Mouse (Mus musculus) right cerebral cortex, postnatal 25 days (tissue): ENCODE measurements at regions not wholly inside any gene's neighbourhood (a gene's known extent, or its start where the extent isn't known, plus 50 kb on each side); places are given as distances from the start of the nearest gene placed in this dataset.

Experiments used
- DNase-seq: peaks from one replicate; pipeline ENCODE4 v3.0.0; 2022

DNA sequence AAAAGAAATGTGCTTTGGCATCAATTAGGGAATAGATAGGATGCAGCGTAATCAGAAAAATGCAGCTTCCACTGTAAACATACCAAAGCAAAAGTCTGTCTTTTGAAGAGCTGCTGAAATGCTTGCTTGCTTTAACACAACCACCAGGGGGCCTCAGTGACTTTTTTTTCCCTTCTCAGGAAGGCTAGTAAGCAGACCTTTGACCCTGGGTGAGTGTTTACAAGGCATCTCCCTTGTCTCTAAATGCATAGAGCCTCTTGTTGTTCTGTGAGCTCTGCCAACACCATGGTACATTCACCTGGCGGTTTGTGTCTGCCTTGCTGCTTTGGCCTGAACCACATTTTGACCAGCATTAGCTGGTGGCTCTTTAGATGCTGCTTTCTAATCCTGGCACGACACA is 191.9 kb upstream of the C9orf72 start:
- DNase-seq, result no peak

DNA sequence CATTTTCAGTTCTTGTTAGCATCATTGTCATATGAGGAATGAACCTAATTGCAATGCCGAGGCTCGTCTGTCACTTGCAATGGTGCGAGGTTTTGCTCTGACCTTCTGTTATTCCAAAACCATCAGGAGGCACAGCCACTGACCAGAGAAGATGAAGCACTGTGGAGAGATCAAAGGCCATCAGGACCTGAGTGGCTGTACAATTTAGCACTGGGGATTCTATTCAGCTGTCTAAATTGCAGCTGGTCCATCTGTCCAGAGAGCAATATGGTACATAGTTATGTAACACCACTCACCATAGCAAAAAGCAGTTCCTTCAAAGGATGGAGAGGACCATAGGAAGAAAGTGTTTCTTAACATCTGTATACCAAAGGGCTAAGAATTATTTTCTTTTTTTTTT is 187.5 kb upstream of the C9orf72 start:
- no peak for DNase-seq

DNA sequence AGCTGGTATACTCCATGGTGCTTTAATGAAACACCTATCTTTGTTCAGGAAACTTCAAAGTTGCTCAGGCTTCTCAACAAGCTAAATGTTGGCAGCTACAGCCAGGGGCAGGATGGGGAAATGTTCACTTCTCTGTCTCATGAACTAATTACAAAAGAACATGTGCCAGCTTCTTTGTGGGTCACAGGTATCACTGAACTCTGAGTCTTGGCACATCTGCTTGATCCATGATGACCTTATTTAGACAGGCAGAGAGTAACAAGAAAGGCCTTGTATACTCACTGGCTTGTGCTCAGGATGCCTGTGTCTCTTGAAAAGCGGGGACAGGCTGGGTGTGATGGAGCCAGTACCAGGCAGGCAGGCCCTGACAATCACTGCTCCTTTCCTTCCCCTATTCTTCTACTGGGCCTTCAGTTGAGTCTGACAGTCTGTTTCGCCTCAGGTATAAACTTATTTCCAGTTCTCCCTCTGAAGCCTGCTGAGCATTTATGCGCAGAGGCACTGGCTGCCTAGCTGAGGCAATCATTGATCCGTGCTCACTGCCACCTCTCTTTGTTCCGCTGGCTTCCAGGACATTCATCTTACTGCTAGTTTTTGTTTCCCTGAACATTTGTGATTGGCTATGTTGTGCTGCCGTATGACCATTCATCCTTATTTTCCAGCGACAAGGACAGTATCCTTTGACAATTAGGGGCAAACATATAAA is 179.5 kb upstream of the C9orf72 start:
- DNase-seq, result no peak

DNA sequence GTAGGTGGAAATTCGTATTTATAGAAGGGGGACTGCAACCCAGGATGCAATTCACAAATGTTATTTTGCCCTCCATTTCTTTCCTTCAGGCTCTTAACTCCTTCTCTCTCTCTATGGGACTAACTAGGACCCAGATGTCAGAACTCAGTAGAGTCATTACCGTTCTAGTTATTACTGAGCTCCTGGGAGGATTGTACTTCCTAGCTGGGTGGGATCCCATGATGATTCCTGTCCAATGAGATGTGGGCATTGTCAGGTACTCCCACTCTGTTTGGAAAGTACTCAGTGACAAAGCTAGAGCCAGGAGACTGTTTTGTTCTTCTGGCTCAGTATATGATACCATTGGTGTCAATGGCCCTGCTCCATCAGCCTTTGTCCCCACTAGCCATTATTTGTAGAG is 178.1 kb upstream of the C9orf72 start:
- no peak for DNase-seq

DNA sequence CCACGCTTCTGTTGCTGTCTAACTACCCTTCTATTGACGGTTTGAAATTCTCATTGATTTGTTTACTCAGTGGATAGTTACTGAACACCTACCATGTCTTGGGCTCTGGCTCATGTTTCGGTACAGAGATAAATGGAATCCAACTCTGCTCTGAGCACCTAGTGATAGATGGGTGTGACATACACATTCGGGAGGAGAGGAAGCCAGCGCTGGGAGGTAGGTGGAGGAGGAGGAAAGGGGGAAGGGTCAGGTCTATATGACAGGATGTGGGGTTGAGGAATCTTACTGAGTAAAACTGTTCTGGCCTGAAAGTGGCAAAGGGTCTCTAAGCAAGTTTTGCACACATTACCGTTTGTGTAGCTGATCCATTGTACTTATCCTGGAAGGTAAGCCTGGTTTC is 177.6 kb upstream of the C9orf72 start:
- no peak for DNase-seq

DNA sequence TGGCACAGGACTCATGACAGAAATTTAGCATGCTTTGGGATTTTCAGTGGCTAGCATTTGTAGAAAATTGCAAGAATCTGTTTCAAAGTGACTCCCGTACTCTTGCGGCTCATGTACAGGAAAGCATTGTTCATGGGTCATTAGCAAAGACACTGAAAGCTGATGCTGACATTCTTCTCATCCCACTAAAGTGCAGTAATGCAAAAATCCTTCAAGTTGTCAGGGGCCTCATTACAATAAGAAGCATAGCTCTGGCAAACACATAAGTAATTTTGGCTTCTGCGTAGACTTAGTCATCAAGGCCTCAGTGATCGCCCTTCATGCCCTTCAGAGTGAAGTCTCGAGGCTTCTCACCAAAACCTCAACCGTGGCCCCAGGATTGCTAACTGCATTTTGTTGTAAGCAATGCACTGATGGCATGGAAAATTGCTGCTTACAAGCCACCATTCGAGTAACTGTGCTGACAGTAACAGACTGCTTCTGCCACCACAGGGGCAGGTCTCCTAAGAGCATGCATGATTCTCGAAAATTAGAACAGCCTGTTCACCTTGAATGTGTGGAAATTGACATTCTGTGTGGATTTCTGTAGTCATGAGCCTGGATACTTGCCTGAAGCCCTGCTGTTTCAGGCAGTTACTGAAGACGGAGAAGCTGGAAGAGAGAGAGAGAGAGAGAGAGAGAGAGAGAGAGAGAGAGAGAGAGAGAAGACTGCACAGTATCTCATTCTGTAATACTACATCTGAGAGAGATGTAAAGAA is 176.6 kb upstream of the C9orf72 start:
- DNase-seq, result no peak

DNA sequence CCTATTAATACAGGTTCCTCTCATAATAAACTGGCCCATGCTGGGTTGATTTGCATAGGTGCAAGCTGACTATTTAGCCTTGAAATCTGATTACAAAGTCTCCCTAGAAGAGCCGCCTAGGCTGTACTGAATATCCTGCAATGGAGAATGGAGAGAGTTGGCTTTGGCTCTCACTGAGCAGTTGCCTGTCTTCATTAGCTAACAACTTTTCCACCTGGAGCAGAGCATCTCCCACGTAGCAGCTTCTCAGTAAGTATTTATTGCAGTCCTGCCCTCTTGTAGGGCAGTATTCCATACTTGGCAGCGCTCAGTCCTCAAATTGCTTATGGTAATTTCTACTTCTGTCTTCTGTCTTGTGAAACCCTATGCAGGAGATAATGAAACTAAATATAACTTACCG is 175.8 kb upstream of the C9orf72 start:
- DNase-seq, result no peak

DNA sequence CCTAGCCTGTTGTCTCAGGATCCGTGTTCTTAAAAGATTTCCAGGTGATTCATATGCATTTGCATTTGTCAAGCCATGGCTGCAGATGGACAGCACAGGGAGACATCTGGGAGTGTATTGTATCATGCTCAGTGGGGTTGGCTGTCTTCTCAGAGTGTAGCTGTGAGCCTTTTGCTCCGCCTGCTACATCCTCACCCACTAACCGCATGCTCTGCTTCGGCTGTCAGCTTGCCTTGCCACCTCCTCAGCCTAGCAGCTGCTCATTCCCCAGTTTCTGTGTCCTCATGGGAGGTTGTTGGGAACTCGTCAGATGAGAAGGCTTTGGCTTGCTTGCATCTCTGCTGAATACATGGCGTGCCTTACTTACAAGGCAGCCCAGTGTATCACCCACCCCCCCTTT is 174.5 kb upstream of the C9orf72 start:
- DNase-seq, result peak; percentile 80

DNA sequence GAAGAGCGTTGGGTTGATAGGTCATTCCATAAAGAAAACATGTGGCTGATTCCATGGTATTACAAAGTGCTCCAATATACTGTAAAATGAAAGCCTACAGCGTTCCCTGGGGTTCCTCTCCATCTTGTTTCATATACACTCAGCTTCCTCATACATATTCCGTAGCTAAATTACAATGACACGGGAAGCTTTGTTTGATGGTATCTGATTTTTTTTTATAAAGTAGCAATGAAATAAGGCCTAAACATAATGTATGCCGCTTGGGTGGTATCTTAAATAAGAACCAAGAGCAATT is 169.6 kb upstream of the C9orf72 start:
- DNase-seq, result no peak

DNA sequence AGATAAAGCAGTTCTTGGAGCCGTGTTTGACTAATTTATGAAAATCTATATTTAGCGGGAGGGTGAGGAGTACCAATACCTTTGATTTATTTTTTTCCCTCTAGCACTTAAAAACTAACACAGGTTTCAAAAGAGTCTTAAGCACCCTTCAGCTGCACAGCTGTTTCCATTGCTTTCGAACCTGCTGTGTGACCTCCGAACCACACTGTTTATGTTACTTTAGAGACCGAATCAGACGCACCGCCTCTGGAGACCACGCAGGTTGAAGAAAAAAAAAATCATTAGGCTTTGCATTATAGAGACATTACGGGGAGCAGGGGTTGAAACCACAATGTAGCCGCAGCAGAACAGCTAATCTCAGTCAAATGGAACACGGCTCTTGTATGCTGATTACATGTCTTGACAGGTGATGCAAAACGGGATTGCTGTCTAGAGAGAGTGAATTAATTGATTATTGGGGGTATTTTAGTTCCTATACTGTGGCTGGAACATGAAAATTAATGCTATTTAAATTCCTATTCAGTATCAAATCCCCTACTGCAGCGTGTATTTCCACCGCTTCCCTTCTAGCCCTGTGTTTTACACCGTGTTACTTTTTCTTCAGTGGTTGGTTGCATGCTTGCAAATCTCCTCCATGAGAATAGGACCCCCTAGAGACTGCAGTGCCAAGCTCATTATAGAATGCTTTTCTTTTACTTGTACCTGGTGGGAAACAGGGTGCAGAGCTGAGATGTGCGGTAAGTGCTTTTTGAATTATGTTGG is 169.0 kb upstream of the C9orf72 start:
- no peak for DNase-seq

DNA sequence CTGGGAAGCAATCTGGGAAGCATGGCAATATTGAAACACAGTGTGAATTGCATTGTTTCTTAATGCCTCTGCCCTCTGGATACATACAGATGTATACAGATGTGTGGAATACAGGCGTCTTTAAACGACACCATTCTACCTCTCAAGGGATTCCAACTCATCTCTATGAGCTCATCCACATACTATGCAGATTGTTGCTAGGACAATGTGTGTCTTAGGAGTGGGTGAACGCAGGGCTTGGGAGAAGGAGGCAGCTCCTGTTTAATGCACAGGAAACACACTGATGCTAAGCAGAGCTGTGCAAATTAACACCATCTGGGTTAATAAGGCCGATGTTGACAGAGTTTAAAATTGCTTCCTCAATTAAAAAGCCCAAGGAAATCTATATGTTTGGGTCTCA is 149.8 kb upstream of the C9orf72 start:
- DNase-seq, result no peak

DNA sequence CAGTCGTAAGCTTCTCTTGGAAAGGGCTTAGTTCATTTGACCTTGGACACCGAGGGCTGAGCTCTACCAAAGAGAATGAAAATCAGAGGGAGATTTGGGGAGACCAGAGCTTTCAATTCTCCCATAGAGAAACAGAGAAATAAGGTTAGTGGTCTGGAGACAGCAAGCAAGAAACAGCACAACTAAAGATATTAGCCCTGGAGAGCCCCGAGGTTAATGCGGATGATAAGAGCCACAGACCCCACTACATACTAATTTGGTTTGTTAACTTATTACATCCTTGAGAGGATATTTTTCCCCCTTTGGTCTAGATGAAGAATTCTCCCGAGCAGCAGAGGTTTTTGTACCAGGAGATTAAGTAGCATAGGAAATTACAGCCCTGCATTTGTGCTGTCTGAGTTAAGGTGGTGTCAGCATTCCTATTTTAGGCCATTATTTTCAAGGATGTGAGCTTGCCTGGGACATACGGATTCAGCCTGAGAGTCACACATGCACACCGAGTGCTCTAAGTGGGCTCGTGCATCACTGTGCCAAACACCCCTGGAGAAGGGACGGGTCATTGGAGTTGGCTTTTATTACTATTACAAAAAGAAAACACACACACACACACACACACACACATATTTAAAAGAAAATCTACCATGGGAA is 147.4 kb upstream of the C9orf72 start:
- no peak for DNase-seq

DNA sequence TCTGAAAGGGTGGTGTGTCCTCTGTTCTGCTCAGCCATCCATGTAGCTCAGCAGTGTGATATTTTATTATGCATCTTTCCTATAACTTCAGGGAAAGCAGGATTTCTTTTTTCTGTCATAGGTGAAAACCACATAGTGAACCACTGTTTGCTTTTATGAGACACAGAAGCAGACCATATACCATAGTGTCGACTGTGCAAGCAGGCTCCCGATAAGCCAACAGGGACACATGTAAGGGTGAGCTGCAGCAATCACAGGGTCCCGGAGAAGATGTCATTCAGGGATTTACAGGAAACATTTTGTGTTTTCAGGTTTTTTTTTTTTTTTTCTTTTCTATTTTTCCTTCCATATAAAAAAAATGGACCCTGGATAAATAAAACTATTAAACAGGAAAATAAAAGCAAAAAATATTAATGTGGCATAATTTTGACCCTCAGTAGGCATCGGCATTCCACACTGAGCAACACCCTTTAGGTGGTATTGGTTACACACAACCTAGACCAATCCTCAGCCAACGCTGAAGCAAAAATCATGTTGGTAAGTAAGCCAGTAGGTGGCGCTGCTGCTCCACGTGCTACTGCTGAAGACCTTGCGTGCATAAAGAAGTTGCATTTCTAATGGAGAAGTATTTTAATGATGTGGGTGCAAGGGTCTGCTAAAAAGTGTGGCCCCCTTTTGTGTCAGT is 146.7 kb upstream of the C9orf72 start:
- peak; percentile 76 for DNase-seq

DNA sequence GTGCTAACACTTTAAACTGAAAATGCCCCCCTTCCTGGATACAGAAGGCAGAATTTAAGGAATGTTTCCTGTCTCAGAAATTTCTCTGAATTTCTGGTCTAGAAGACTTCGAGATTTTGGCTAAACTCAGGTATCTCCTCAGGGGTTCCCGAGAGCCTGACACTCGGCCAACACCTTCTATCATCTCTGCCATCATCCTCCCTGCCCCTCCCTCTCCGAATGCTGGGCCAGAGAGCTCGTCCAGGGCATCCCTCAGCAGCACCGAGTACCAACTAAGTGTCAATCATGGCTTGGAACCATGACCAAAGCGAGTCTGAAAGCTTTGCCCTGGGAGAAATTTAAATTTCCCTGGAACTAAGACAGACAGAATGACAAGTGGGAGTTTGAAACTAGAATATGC is 138.2 kb upstream of the C9orf72 start:
- DNase-seq, result no peak

DNA sequence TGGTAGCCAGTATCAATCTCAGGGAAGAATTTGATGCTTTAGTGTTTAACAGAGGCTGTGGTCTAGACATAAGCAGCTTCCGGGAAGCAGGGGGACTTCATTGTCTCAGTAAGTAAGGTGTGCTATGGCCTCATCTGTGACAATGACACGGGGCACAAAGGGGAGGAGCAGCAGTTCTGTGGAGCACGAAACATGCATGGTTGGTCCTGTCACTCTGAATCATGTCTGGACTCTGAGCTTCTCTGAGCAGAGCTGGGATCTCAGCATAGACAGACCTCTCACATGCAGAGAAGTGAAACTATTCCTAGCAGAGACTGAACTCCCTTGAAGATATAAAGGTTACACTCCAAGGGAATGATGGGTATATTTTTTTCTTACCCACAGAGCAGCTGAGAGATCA is 136.2 kb upstream of the C9orf72 start:
- DNase-seq, result no peak

DNA sequence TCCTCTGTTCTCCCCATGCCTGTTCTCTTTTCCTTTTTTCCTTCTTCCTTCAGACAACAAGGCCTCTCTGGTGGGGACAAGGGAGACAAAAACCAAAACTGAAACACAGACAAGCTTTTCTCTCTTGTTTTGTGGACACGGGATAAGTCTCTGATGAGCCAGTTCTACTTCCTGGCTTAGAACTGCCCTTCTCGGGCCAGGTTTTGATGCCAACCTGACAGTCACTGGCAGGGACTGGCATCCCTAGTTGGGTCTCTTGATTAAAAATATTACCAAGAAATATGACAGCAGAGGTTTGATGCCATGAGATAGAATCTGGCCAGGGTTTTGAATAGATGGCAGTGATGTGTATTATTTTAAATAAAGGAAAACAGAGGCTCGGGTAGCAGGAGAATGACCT is 133.4 kb upstream of the C9orf72 start:
- no peak for DNase-seq

DNA sequence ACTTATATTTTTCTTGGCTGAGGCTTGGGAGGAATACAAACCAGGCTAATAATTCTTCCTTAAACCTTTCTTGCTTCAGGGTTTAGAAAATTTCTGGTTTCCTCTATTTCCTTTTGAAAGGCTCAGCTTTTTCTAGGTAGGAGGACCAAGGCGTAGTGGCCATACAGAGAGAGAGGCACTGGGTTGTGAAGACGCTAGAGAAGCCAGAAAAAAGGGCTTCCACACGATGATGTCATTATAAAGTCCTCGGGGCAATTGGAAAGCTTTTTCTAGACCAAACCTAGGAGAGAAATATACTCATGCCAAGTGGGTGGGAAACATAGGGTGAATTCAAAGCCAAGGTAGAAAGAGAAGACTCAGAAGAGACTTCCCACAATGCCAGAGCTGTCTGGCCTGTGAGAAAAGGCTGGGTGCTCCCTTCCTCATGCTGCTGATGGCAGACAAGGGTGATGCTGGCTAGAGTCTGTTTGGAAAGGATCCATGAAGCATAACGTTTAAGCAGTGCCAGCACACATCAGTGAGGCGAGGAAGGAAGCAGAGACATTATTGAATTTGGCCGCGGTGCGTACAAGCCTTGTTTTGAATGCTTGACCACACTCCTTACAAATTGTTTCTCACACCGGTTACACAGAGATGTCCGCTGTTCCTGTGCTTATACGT is 131.1 kb upstream of the C9orf72 start:
- DNase-seq, result no peak

DNA sequence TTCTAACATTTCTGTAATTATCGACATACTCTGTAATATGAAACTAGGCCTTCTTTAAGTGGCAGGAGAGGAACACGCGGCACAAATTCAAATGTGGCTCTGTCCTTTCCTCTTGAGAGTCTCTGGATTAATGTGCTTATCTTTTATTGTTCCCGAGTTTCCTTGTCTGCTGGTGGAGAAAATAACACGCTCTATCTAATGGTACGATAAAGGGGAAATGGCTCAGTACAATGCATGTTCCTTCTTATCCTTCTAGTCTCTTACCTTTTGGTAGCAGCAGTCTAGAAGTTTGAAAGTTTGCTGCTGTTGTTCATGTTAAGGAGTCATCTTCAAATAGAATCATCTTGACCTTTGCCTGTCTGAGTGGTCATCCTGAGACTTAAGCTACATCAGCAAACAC is 130.1 kb upstream of the C9orf72 start:
- DNase-seq, result no peak

DNA sequence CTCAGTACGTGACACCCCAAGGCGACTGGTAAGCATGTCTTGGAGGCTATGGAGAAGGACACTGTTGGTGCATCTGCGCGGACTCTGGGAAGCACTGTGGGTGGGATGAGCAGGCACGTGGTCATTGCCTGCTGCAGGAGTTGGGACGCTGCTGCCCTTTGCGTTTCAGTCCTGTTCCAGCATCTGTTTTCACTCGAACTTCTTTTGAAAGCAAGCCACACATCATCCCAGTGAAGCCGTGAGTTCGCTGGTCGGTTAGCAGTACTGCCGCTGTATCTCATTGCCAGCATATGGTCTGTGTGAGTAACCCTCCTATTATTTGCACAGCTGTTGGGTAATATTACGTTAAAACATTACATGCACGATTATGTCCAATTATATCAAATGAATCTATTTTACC is 128.1 kb upstream of the C9orf72 start:
- DNase-seq, result no peak

DNA sequence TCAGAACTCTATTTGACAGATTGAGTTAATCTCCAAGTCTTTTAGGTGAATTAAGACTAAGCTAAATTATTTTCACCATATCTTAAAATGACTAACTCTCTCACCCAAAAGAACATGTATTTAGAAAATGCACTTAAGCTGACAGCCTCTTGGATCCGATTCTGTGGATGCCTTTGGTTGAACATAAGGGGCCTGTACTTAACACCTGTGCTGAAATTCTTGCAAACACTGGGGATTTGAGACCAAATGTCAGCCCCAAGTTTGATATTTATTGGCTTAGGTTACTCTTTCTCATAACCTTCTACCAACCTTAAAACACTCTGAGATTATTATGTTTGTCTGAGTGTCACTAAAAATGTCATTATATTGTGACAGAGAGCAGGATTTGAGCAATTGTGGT is 126.6 kb upstream of the C9orf72 start:
- no peak for DNase-seq

DNA sequence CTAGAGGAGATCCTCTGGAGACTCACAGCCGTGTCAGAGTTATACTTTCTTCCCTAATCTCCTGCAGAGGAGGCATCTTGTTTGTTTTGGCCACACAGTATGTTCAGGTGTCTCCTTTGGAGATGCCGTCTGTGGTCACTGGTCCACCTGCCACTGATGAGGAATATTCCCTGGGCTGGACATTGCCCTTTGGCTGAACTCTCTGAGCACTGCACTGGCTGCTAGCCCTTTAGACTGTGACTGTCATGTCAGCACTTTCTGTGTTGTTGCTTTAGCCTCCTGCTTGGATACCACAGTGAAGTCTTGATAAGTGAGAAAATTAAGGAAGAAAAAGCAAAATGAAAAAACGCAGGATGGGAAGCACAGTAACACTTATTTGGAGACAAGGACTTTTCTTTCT is 124.5 kb upstream of the C9orf72 start:
- DNase-seq, result no peak

DNA sequence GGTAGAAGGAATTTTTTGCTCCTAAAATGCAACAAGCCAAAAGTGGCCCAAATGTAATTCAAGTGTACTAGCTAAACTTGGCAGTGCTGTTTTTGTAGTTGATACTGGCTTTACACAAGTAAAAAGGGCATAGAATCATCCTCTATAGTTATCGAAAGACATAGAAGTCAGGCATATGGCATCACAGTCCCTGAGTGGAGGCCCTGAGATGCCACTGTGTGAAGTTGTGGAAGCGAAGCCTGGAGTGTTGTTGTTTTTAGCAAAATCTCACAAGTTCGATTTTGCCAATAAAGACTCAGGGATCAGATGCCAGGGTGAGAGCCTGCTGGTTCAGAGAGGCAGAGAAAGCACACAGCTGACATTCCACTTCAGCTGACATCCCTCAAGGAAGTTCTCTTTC is 121.6 kb upstream of the C9orf72 start:
- DNase-seq, result no peak

DNA sequence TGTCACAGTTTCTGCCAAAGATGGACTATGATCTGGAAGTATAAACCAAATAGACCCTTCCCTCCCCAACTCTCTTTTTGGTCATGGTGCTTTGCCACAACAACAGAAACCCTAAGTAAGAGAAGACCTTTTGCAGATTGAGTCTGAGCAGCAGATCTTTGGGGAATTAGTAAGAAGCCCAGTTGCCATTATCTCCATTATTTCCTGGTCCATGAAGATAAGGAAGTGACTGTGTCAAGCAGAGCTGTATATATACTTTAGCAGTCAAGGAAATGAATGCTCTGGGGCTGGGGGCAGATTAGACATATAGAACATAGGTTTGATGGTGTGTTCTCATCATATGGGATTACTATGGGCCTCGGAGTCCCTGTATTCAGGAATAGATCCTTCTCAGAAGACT is 117.8 kb upstream of the C9orf72 start:
- DNase-seq, result no peak
